Mouse (Mus musculus): Measurements from ENCODE around the gene D830030K20Rik.
"Not testable (repeated sequence)": the region's sequence is repeated elsewhere in the genome, so short reads cannot be mapped to it uniquely, and the experiment has no call there.

The D830030K20Rik gene

DNA sequence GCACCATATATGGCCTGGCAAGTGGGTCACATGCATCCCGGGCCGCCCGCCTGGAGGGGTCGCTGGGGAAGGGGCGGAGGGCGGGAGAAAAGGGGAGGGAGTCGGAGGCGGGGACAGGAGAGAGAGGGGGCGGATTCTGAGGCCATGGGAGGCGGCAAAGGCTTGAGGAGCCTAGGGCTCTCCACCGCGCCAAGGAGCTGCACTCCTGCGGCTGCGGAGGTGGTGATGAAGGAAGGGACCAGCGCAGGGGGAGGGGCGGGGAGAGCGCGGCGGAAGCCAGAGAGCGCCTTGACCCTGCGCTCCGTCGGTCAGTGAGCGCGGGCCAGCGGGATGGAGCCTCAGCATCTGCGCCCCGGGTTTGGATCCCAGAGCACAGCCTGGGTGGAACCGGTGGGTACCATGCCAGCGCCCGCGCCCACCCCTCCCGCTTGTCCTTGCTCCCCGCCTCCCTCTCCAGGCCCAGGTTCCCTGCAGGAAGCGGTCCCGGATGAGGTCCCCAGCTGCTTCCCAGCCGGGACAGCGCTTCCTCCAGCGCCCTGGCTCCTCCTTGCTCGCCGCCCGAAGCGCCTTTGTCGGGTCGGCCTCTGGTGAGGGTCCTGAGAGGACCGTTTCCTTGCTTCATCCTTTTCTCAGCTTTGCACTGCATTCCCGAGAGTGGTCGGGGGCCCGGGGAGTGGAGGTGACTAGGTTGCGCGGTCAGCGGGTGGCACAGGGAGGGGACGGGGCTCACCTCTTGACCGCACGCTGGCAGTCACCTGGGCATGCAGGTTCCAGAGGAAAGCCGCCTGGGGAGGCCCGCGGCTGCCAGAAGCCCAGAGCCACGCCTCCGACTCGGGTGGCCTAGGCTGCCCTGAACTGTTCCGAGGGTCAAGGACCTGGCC lies at the start of gene D830030K20Rik:
Gene D830030K20Rik (plus strand): TSS at position 217 of the 881 bp plus-strand sequence.
- TF ChIP-seq GATA4 (IDR thresholded peaks at IDR 0.05; ENCODE audit: insufficient replicate concordance, low read length): not testable (repeated sequence)

DNA sequence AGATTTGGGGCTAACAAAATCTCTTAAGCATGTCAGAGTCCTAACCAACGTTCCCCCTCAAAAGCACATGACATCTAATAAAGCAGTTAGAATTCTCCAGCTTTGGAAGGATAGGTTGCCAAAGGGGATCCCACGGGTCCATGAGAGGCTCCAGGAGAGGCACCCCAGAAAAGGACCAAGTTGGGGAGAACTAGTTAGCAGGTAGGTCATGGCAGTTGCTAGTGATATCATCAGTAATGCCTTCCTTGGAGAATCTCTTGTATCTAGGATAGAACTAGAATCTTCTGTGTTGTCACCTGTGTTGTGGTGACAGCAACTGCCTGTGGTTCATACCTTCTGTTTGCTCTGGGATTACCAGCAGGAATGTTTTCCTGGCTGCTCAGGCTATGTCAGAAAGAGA lies 20.3 kb upstream of the D830030K20Rik start, which contains the start of gene Gm5795:
Gene Gm5795 (plus strand): TSS at position 301 of the 400 bp plus-strand sequence.
- not testable (repeated sequence) for TF ChIP-seq GATA4 (IDR thresholded peaks at IDR 0.05; ENCODE audit: insufficient replicate concordance, low read length)

All from liver, adult (tissue).